Mouse (Mus musculus) hindbrain, embryonic 11.5 days (tissue): ENCODE measurements around the gene St5. TPM values are rescaled to one million over a fixed set of nuclear protein-coding genes. Genes with fewer than 3 reads are reported as not detected.

Source experiments
- ATAC-seq: fragments of 200-750 bp; cut with Nextera tagmentation; 2 replicates; pipeline ENCODE4 v1.8.0; 2017; ENCODE audit warnings: mild to moderate bottlenecking, moderate TSS enrichment, moderate library complexity; ENCODE audit not compliant: low FRiP score
- DNase-seq: peaks from one replicate; pipeline ENCODE4 v3.0.0-alpha.2; 2015; ENCODE audit warnings: low spot score
- H3K27ac ChIP-seq: fragments of 300-500 bp; sonication (generic); 2 replicates; pipeline ENCODE4 v1.5.1; 2014; ENCODE audit warnings: mild to moderate bottlenecking, low read depth, low read length
- H3K27me3 ChIP-seq: fragments of 300-500 bp; sonication (generic); 2 replicates; pipeline ENCODE4 v1.6.1; 2014; ENCODE audit warnings: mild to moderate bottlenecking, low read length, moderate library complexity, mixed read lengths; ENCODE audit not compliant: control insufficient read depth, insufficient read depth
- H3K36me3 ChIP-seq: fragments of 300-500 bp; sonication (generic); 2 replicates; pipeline ENCODE4 v1.6.1; 2014; ENCODE audit warnings: mild to moderate bottlenecking, low read length, moderate library complexity, mixed read lengths; ENCODE audit not compliant: control insufficient read depth, insufficient read depth
- H3K4me1 ChIP-seq: fragments of 300-500 bp; sonication (generic); replicated peaks from 2 replicates; pipeline ENCODE4 v1.6.1; 2014; ENCODE audit warnings: low read length, mixed read lengths; ENCODE audit not compliant: control insufficient read depth, insufficient read depth
- H3K4me2 ChIP-seq: fragments of 300-500 bp; sonication (generic); replicated peaks from 2 replicates; pipeline ENCODE4 v1.6.1; 2014; ENCODE audit warnings: mild to moderate bottlenecking, low read depth, low read length
- H3K4me3 ChIP-seq: fragments of 300-500 bp; sonication (generic); 2 replicates; pipeline ENCODE4 v1.5.1; 2014; ENCODE audit warnings: low read depth, low read length
- H3K9ac ChIP-seq: fragments of 300-500 bp; sonication (generic); 2 replicates; pipeline ENCODE4 v1.6.1; 2014; ENCODE audit warnings: low read depth, low read length
- H3K9me3 ChIP-seq: fragments of 300-500 bp; sonication (generic); 2 replicates; pipeline ENCODE4 v1.6.1; 2016; ENCODE audit warnings: low read length; ENCODE audit not compliant: control insufficient read depth
- WGBS: fragments of 180-500 bp; shearing (Covaris S2); extraction: QIAGEN DNeasy Blood & Tissue Kit; methylation state at CpG from one replicate; pipeline ENCODE4 v1.1.7; 2014; 5-methylcytosine and 5-hydroxymethylcytosine counted together
- polyA plus RNA-seq: library from polyadenylated mRNA; unstranded; fragments of >200 nt; fragmentation: Nextera tagmentation; extraction: Ambion mirVana; gene quantifications from 2 replicates; pipeline ENCODE4 v1.2.1, GENCODE M21; 2014

The St5 gene
- polyA plus RNA-seq, 1 experiment from 2014 or later = 32.5 TPM

GRCm38 (mm10) chr7:109507119-109507518 lies 196.3 kb downstream of the St5 start:
- H3K9ac ChIP-seq = peak overlapping the region; percentile 19; the same call in 1 of the 2 replicates
- no peak overlapping the region for H3K27ac ChIP-seq
- H3K4me2 ChIP-seq = 0 out of 2 replicates have a peak overlapping the region, but pooled peaks have one; percentile 14

DNA sequence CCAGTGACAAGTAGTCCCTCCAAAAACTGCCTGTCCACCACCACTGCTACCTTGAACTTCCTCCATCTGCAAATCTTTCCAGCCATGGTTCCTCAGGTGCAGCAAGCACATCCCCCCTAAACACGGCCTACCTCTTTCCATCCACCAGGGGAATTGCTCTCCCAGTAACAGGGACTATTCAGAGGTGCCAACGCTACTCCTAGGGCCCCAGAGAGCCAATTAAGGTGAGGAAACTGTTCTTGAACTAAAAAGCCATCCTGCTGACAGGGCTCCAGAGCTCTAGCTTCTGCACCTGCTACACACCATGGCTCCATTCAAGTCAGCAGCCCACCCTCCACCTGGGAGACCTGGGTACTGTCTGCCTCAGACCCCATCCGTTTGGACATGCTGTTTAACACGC lies 205.9 kb downstream of the St5 start:
- Histone ChIP-seq H3K27ac (no peak overlapping the region), H3K4me2 (no peak overlapping the region), H3K9me3 (no peaks in the 10 kb centered on the region), H3K4me3 (no peak overlapping the region), H3K4me1 (no peaks in the 10 kb centered on the region; the same call in 1 of the 2 replicates), H3K27me3 (peaks cover 4% of the 10 kb centered on the region), H3K36me3 (no peaks in the 10 kb centered on the region), H3K9ac (no peak overlapping the region)
- 67% methylated on average over 4 of the region's 4 CpGs for WGBS
- DNase-seq = no peak
- ATAC-seq = no peak

More at GRCm38 (mm10) chr7:109507119-109507518, 196.3 kb downstream of the St5 start:
- ATAC-seq = no peak
- peaks cover 5% of the 10 kb centered on the region for H3K4me1 ChIP-seq
- 6% methylated on average over 8 of the region's 8 CpGs for WGBS
- H3K4me3 ChIP-seq = no peak overlapping the region
- DNase-seq = peak; percentile 41
- no peaks in the 10 kb centered on the region for H3K27me3 ChIP-seq
- H3K36me3 ChIP-seq = no peaks in the 10 kb centered on the region
- no peaks in the 10 kb centered on the region for H3K9me3 ChIP-seq

- 16% methylated on average over 21 of the region's 21 CpGs for WGBS
- peaks cover 4% of the 10 kb centered on the region for H3K27me3 ChIP-seq
- no peaks in the 10 kb centered on the region for H3K9me3 ChIP-seq
- H3K4me2 ChIP-seq = peak overlapping the region; percentile 31
- H3K4me1 ChIP-seq = no peaks in the 10 kb centered on the region; the same call in 1 of the 2 replicates
- peak; percentile 28 for DNase-seq
- H3K9ac ChIP-seq = no peak overlapping the region
- H3K27ac ChIP-seq = no peak overlapping the region
- no peak for ATAC-seq
- H3K36me3 ChIP-seq = no peaks in the 10 kb centered on the region
- H3K4me3 ChIP-seq = peak overlapping the region; percentile 13; the same call in 1 of the 2 replicates
These were observed 209.8 kb downstream of the St5 start for GRCm38 (mm10) chr7:109493319-109494316.

- Histone ChIP-seq H3K9ac (no peak overlapping the region), H3K4me1 (no peaks in the 10 kb centered on the region; the same call in 1 of the 2 replicates), H3K4me3 (no peak overlapping the region), H3K4me2 (no peak overlapping the region), H3K27me3 (peaks cover 4% of the 10 kb centered on the region), H3K36me3 (no peaks in the 10 kb centered on the region), H3K9me3 (no peaks in the 10 kb centered on the region), H3K27ac (no peak overlapping the region)
- 55% methylated on average over 18 of the region's 18 CpGs for WGBS
- ATAC-seq = no peak
- no peak for DNase-seq
These were observed 210.6 kb downstream of the St5 start for GRCm38 (mm10) chr7:109492616-109493318.

- no peak for DNase-seq
- no peak overlapping the region for H3K27ac ChIP-seq
These were observed 219.2 kb downstream of the St5 start for GRCm38 (mm10) chr7:109484221-109484620.

DNA sequence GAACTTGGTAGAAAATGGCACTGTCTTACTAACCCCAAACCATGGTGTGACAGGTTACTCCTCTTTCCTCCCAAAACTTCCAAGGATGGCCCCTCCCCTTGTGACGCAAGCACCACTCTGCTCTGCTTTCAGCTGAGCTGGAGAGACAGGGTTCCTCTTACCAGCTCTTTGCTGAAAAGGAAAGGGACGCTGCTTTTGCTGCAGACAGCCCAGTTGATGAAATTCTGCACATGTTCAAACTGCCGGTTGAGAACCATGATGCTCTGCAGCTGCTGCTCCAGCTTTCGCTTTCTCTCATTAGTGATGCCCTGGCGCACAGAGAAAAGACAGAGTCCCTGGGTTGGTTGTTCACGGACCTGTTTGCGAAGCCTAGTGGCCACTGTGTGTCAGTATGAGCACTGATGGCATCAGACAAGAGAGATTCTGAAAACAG lies 222.6 kb downstream of the St5 start:
- no peak overlapping the region for H3K27ac ChIP-seq
- peak; percentile 67 for ATAC-seq
- no peaks in the 10 kb centered on the region for H3K4me1 ChIP-seq
- peak; percentile 53 for DNase-seq
- 28% methylated on average over 7 of the region's 7 CpGs for WGBS
- no peaks in the 10 kb centered on the region for H3K9me3 ChIP-seq
- no peak overlapping the region for H3K4me2 ChIP-seq
- H3K4me3 ChIP-seq = no peak overlapping the region
- H3K27me3 ChIP-seq = no peaks in the 10 kb centered on the region
- no peaks in the 10 kb centered on the region for H3K36me3 ChIP-seq
- H3K9ac ChIP-seq = no peak overlapping the region

More at GRCm38 (mm10) chr7:109484221-109484620, 219.2 kb downstream of the St5 start:
- Histone ChIP-seq H3K36me3 (no peaks in the 10 kb centered on the region), H3K4me3 (no peak overlapping the region), H3K4me2 (no peak overlapping the region), H3K4me1 (no peaks in the 10 kb centered on the region), H3K27me3 (no peaks in the 10 kb centered on the region), H3K9ac (no peak overlapping the region), H3K9me3 (no peaks in the 10 kb centered on the region)
- ATAC-seq = no peak
- 66% methylated on average over 5 of the region's 5 CpGs for WGBS

GRCm38 (mm10) chr7:109477926-109478325 lies 225.5 kb downstream of the St5 start:
- Histone ChIP-seq H3K27ac (no peak overlapping the region), H3K4me2 (no peak overlapping the region), H3K4me1 (no peaks in the 10 kb centered on the region), H3K36me3 (no peaks in the 10 kb centered on the region), H3K9ac (no peak overlapping the region), H3K9me3 (no peaks in the 10 kb centered on the region), H3K27me3 (no peaks in the 10 kb centered on the region), H3K4me3 (no peak overlapping the region)
- DNase-seq = no peak
- ATAC-seq = no peak
- 90% methylated on average over 3 of the region's 3 CpGs for WGBS
